Mouse (Mus musculus): ENCODE measurements around the gene Fabp6. TPM values are rescaled to one million over a fixed set of nuclear protein-coding genes. Genes with fewer than 3 reads are reported as not detected.

Gene Fabp6
- polyA plus RNA-seq (2012; rRNA removed): not detected in 2 replicates

GRCm38 (mm10) chr11:43601440-43601839, at the start of gene Fabp6:
TSS of gene Fabp6 (minus strand) at chr11:43601540.

GRCm38 (mm10) chr11:43586324-43587090, 14.8 kb downstream of the Fabp6 start, which contains the start of gene 4933415A04Rik:
TSS of gene 4933415A04Rik (plus strand) at chr11:43587040.

Other genes starting within 250 kb of the Fabp6 start
- gene Pttg1, start 175.3 kb downstream of the Fabp6 start, polyA plus RNA-seq (2012; rRNA removed): 34.3 and 44.5 TPM in 2 replicates
- gene Slu7, start 167.8 kb downstream of the Fabp6 start, polyA plus RNA-seq (2012; rRNA removed): 18.6 and 20.4 TPM in 2 replicates
- 6.0 and 10.3 TPM in 2 replicates for gene C1qtnf2, start 127.3 kb downstream of the Fabp6 start, polyA plus RNA-seq (2012; rRNA removed)
- gene Ccnjl, start 72.8 kb downstream of the Fabp6 start, polyA plus RNA-seq (2012; rRNA removed): 6.8 and 8.3 TPM in 2 replicates
- 0.95 and 1.3 TPM in 2 replicates for gene 4933415A04Rik, start 14.5 kb downstream of the Fabp6 start, polyA plus RNA-seq (2012; rRNA removed)
- gene Pwwp2a, start 80.5 kb upstream of the Fabp6 start, polyA plus RNA-seq (2012; rRNA removed): 48.2 and 48.7 TPM in 2 replicates
- 47.2 and 50.3 TPM in 2 replicates for gene Ttc1, start 146.5 kb upstream of the Fabp6 start, polyA plus RNA-seq (2012; rRNA removed)

Data from central nervous system, embryonic 14 days (tissue).